Mouse (Mus musculus) neural tube, embryonic 14.5 days (tissue): Measurements from ENCODE around the gene Psmc3. TPM values are rescaled to one million over a fixed set of nuclear protein-coding genes. Genes with fewer than 3 reads are reported as not detected.
"Not testable (repeated sequence)": the region's sequence is repeated elsewhere in the genome, so short reads cannot be mapped to it uniquely, and the experiment has no call there.

ENCODE experiments used
- ATAC-seq: fragments of 200-750 bp; cut with Nextera tagmentation; 2 replicates; pipeline ENCODE4 v1.8.0; 2017; ENCODE audit warnings: low read depth, mild to moderate bottlenecking, moderate TSS enrichment, moderate library complexity
- H3K27ac ChIP-seq: fragments of 300-500 bp; sonication (generic); 2 replicates; pipeline ENCODE4 v1.5.1; 2014; ENCODE audit warnings: low read depth, mild to moderate bottlenecking, control low read depth, low read length, moderate library complexity, mixed read lengths
- H3K27me3 ChIP-seq: fragments of 300-500 bp; sonication (generic); 2 replicates; pipeline ENCODE4 v1.6.1; 2014; ENCODE audit warnings: low read length; ENCODE audit not compliant: control insufficient read depth, insufficient read depth
- H3K36me3 ChIP-seq: fragments of 300-500 bp; sonication (generic); 2 replicates; pipeline ENCODE4 v1.6.1; 2014; ENCODE audit warnings: low read length, mixed read lengths; ENCODE audit not compliant: control insufficient read depth, insufficient read depth
- H3K4me1 ChIP-seq: fragments of 300-500 bp; sonication (generic); 2 replicates; pipeline ENCODE4 v1.6.1; 2014; ENCODE audit warnings: low read length; ENCODE audit not compliant: control insufficient read depth, insufficient read depth
- H3K4me2 ChIP-seq: fragments of 300-500 bp; sonication (generic); 2 replicates; pipeline ENCODE4 v1.6.1; 2014; ENCODE audit warnings: mild to moderate bottlenecking, low read depth, low read length, control low read depth
- H3K4me3 ChIP-seq: fragments of 300-500 bp; sonication (generic); 2 replicates; pipeline ENCODE4 v1.5.1; 2014; ENCODE audit warnings: low read depth, low read length, control low read depth, mixed read lengths
- H3K9ac ChIP-seq: fragments of 300-500 bp; sonication (generic); replicated peaks from 2 replicates; pipeline ENCODE4 v1.6.1; 2014; ENCODE audit warnings: low read depth, mild to moderate bottlenecking, control low read depth, low read length, mixed read lengths
- H3K9me3 ChIP-seq: fragments of 300-500 bp; sonication (generic); 2 replicates; pipeline ENCODE4 v1.6.1; 2016; ENCODE audit warnings: low read length; ENCODE audit not compliant: control insufficient read depth
- WGBS: fragments of 180-500 bp; shearing (Covaris S2); extraction: QIAGEN DNeasy Blood & Tissue Kit; methylation state at CpG from one replicate; pipeline ENCODE4 v1.1.7; 2014; 5-methylcytosine and 5-hydroxymethylcytosine counted together
- polyA plus RNA-seq: library from polyadenylated mRNA; unstranded; fragments of >200 nt; fragmentation: Nextera tagmentation; extraction: Ambion mirVana; gene quantifications from 2 replicates; pipeline ENCODE4 v1.2.1, GENCODE M21; 2014

Gene Psmc3
- polyA plus RNA-seq, 1 experiment from 2014 or later: 251 TPM

GRCm38 (mm10) chr2:91111832-91112231 is 58.0 kb downstream of the Psmc3 start:
- not testable (repeated sequence) for H3K27me3 ChIP-seq, H3K4me3 ChIP-seq, H3K27ac ChIP-seq, H3K4me1 ChIP-seq, H3K4me2 ChIP-seq, H3K9ac ChIP-seq, ATAC-seq, H3K36me3 ChIP-seq, H3K9me3 ChIP-seq
- 92% methylated on average over 3 of the region's 3 CpGs for WGBS

- no peak for ATAC-seq
- WGBS: 66% methylated on average over 4 of the region's 4 CpGs
- H3K27me3 ChIP-seq: no peaks in the 10 kb centered on the region
These were observed 58.7 kb downstream of the Psmc3 start for GRCm38 (mm10) chr2:91112491-91112890.

GRCm38 (mm10) chr2:91113334-91113733 is 59.5 kb downstream of the Psmc3 start:
- Histone ChIP-seq H3K27ac (no peak overlapping the region), H3K27me3 (no peaks in the 10 kb centered on the region), H3K4me3 (no peak overlapping the region), H3K4me2 (no peak overlapping the region), H3K9ac (no peak overlapping the region), H3K36me3 (no peaks in the 10 kb centered on the region), H3K9me3 (no peaks in the 10 kb centered on the region), H3K4me1 (no peaks in the 10 kb centered on the region)
- 80% methylated on average over 10 of the region's 10 CpGs for WGBS
- no peak for ATAC-seq

More at GRCm38 (mm10) chr2:91112491-91112890, 58.7 kb downstream of the Psmc3 start:
- Histone ChIP-seq H3K27ac (no peak overlapping the region), H3K9me3 (no peaks in the 10 kb centered on the region), H3K4me2 (no peak overlapping the region), H3K9ac (no peak overlapping the region), H3K36me3 (no peaks in the 10 kb centered on the region), H3K4me1 (no peaks in the 10 kb centered on the region), H3K4me3 (no peak overlapping the region)

- H3K9ac ChIP-seq: no peak overlapping the region
- no peaks in the 10 kb centered on the region for H3K4me1 ChIP-seq
- no peak overlapping the region for H3K4me3 ChIP-seq
- WGBS: 77% methylated on average over 6 of the region's 6 CpGs
- H3K9me3 ChIP-seq: no peaks in the 10 kb centered on the region
- H3K27ac ChIP-seq: no peak overlapping the region
- no peak for ATAC-seq
- no peaks in the 10 kb centered on the region for H3K27me3 ChIP-seq
- H3K4me2 ChIP-seq: no peak overlapping the region
- H3K36me3 ChIP-seq: no peaks in the 10 kb centered on the region
These were observed 60.0 kb downstream of the Psmc3 start for GRCm38 (mm10) chr2:91113852-91114251.

- 11% methylated on average over 33 of the region's 42 CpGs for WGBS
- Histone ChIP-seq H3K4me2 (peak overlapping the region; percentile 52), H3K4me3 (peak overlapping the region; percentile 20; the same call in 1 of the 2 replicates), H3K4me1 (no peaks in the 10 kb centered on the region), H3K27ac (no peak overlapping the region), H3K9me3 (no peaks in the 10 kb centered on the region), H3K36me3 (no peaks in the 10 kb centered on the region), H3K27me3 (no peaks in the 10 kb centered on the region), H3K9ac (0 out of 2 replicates have a peak overlapping the region, but pooled peaks have one; percentile 39)
- peak; percentile 50; the same call in 1 of the 2 replicates for ATAC-seq
These were observed 61.2 kb downstream of the Psmc3 start for GRCm38 (mm10) chr2:91114781-91115577.

GRCm38 (mm10) chr2:91115578-91115970 is 61.8 kb downstream of the Psmc3 start:
- 33% methylated on average over 12 of the region's 12 CpGs for WGBS
- Histone ChIP-seq H3K27me3 (no peaks in the 10 kb centered on the region), H3K9me3 (no peaks in the 10 kb centered on the region), H3K27ac (no peak overlapping the region), H3K9ac (0 out of 2 replicates have a peak overlapping the region, but pooled peaks have one; percentile 39), H3K4me1 (no peaks in the 10 kb centered on the region), H3K4me2 (peak overlapping the region; percentile 52), H3K4me3 (peak overlapping the region; percentile 20; the same call in 1 of the 2 replicates), H3K36me3 (no peaks in the 10 kb centered on the region)
- ATAC-seq: no peak

Other genes starting within 250 kb of the Psmc3 start
- gene Mtch2, start 206.9 kb upstream of the Psmc3 start, polyA plus RNA-seq: 277 and 280 TPM in 2 replicates
- gene C1qtnf4, start 168.1 kb upstream of the Psmc3 start, polyA plus RNA-seq: 135 and 143 TPM in 2 replicates
- 47.5 and 50.4 TPM in 2 replicates for gene Kbtbd4, start 149.3 kb upstream of the Psmc3 start, polyA plus RNA-seq
- gene Ndufs3, start 149.2 kb upstream of the Psmc3 start, polyA plus RNA-seq: 229 and 259 TPM in 2 replicates
- gene Celf1, start 113.6 kb upstream of the Psmc3 start, polyA plus RNA-seq: 77.6 and 80.8 TPM in 2 replicates
- 0.37 and 1.2 TPM in 2 replicates for gene Rapsn, start 18.4 kb upstream of the Psmc3 start, polyA plus RNA-seq
- 29.2 and 32.3 TPM in 2 replicates for gene Slc39a13, start 16.4 kb downstream of the Psmc3 start, polyA plus RNA-seq
- gene Spi1, start 28.4 kb downstream of the Psmc3 start, polyA plus RNA-seq: 1.7 and 3.3 TPM in 2 replicates
- gene Mybpc3, start 64.1 kb downstream of the Psmc3 start, polyA plus RNA-seq: not detected in 2 replicates
- gene Madd, start 129.8 kb downstream of the Psmc3 start, polyA plus RNA-seq: 61.4 and 64.5 TPM in 2 replicates
- 1.7 and 2.1 TPM in 2 replicates for gene Nr1h3, start 148.8 kb downstream of the Psmc3 start, polyA plus RNA-seq
- gene Acp2, start 148.9 kb downstream of the Psmc3 start, polyA plus RNA-seq: 43.2 and 45.9 TPM in 2 replicates
- gene Ddb2, start 183.0 kb downstream of the Psmc3 start, polyA plus RNA-seq: 12.9 and 13.5 TPM in 2 replicates
- 11.7 and 13.1 TPM in 2 replicates for gene Pacsin3, start 201.9 kb downstream of the Psmc3 start, polyA plus RNA-seq
- 52.9 and 68.8 TPM in 2 replicates for gene Arfgap2, start 211.0 kb downstream of the Psmc3 start, polyA plus RNA-seq